Mouse (Mus musculus) CD4-positive naive resting alpha-beta T cell, adult 76 days (primary cell): ENCODE measurements around the gene Pglyrp1. TPM values are rescaled to one million over a fixed set of nuclear protein-coding genes. Genes with fewer than 3 reads are reported as not detected.

ENCODE experiments used
- total RNA-seq: library from RNA; stranded (reverse); gene quantifications from one replicate; pipeline ENCODE4 v1.2.4, GENCODE M21; 2023

Pglyrp1 gene
- 9.5 TPM for total RNA-seq

DNA sequence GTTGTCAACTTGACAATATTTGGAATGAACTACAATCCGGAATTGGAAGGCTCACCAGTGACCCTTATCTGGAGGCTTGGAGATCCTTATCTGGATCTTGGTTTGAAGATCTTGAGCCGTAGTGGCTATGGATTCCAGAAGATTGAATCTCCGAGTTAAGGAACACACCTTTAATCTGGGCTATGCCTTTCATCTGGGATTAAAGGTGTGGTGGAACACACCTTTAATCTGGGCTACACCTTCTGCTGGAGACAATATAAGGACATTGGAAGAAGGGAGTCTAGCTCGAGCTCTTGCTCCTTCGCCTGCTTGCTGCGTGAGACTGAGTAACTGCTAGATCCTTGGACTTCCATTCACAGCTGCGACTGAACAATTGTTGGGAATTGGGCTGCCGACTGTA lies at the start of gene Pglyrp1:
Pglyrp1 (plus strand) TSS at position 301 of the 400 bp plus-strand sequence.

DNA sequence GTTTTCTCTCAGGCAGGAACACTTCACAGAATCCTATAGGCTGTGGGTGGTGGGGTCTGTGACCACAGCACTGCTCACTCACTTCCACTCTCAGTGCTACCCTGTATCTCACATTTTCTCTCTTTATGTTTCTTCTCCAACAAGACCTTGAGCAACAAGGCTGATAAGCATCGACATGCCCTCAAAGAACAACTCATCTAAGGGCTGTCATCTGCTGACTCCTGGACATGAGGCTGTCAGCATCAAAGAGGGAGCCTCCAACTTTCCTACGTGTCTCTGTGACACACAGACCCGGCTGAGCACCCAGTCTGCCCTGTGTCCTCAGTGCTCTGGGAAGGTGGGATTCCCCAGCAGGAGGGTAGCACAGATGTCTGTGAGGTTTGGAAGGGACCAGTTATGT lies 49.6 kb upstream of the Pglyrp1 start, which contains the start of gene Psg17:
Psg17 (minus strand) TSS at position 101 of the 400 bp plus-strand sequence.

DNA sequence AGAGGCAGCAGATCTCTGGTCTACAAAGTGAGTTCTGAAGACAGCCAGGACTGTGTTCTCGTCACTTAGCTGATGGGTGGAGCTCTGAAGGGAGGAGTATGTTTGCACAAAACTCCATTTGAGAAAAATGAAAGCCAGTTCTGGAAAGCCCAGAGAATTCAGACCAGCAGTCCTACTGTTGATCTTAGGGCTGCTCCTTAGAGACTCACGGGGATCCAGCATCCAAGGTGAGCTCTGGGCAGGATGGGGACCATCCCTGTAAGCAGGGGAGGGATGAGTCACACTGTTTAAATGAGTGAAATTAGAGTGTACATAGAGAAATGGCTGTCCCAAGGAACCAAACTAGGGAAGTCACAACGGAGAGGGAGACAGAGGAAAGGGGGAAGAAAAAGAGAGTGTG lies 31.3 kb upstream of the Pglyrp1 start, which contains the start of gene Mill2:
Mill2 (plus strand) TSS at position 102 of the 400 bp plus-strand sequence.

DNA sequence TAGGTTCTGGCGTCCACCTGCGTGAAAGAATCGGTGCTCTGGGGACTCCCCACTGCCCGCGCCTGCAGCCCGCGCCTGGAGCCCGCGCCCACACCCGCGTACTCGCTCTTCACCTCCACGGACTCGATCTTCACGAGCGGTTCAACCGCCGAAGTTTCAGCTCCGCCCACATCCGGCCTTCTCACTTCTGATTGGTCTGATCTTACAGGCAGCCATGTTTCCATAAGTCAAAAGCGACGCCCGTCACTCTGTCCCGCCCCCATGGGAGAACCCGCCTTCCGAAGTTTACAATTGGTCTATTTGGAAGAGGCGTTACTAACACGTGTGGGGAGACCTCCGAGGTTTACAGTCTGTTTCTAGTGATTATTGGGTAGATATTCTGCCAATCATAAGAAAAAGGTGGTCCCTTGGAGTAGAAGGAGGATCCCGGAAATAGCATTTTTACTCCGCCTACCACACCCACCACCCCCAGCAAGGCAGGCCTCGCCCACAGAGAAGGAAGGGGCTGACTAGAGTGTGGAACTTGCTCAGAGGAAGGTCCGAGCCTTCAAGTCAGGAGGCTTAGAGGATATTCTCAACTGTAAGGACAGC lies 39.2 kb downstream of the Pglyrp1 start, which contains the start of gene Ccdc61:
Ccdc61 (minus strand) TSS at position 175 of the 591 bp plus-strand sequence.

DNA sequence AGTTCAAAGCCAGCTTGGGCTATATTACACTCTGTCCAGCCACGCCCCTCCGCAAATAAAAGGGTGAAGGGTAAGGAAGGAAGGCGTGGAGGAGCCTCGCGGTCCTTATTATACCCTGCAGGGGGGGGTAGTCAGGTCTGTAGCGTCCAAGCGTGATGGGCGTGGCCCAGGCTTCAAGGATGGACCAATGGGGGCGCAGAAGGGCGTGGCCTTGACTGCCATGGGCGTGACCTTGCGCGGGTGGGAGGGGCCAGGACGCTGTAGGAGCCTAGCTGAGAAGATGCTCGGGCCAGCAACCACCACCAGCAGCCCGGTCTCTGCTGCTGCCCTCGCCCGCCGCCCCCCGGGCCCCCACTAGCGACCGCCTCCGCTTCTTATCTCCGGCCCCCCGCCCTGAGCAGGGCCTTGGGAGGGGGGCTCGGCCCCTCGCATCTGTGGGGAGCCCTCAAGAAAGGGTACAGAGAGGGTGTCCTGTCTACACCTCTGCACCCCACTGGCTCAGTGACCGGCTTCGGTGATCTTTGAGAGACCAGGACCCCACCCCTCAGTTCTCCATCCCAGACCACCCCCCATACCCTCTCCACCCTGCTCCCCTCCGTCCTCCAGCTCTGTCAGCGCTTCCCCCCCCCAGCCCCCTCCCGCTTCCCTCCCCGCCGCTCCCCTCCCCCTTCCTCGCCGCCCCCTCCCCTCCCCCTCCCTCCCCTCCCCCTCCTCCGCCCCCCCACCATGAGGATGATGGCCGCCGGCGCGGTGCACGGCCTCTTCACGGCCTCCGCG lies 54.2 kb downstream of the Pglyrp1 start, which contains the start of gene Nova2:
Nova2 (plus strand) TSS at position 727 of the 777 bp plus-strand sequence.

Other genes starting within 250 kb of the Pglyrp1 start
- not detected for gene Psg21, start 214.6 kb upstream of the Pglyrp1 start, total RNA-seq
- gene Psg20, start 185.1 kb upstream of the Pglyrp1 start, total RNA-seq = not detected
- gene Psg22, start 153.2 kb upstream of the Pglyrp1 start, total RNA-seq = not detected
- gene Psg19, start 72.8 kb upstream of the Pglyrp1 start, total RNA-seq = not detected
- not detected for gene Psg17, start 49.7 kb upstream of the Pglyrp1 start, total RNA-seq
- not detected for gene Mill2, start 31.4 kb upstream of the Pglyrp1 start, total RNA-seq
- 17.1 TPM for gene Ccdc61, start 39.1 kb downstream of the Pglyrp1 start, total RNA-seq
- gene Nova2, start 54.6 kb downstream of the Pglyrp1 start, total RNA-seq = not detected
- not detected for gene Nanos2, start 116.1 kb downstream of the Pglyrp1 start, total RNA-seq
- 0.67 TPM for gene Mypop, start 119.9 kb downstream of the Pglyrp1 start, total RNA-seq
- gene Irf2bp1, start 132.7 kb downstream of the Pglyrp1 start, total RNA-seq = 25.1 TPM
- gene Foxa3, start 152.2 kb downstream of the Pglyrp1 start, total RNA-seq = not detected
- gene Sympk, start 153.0 kb downstream of the Pglyrp1 start, total RNA-seq = 90.4 TPM
- not detected for gene Rsph6a, start 183.4 kb downstream of the Pglyrp1 start, total RNA-seq
- gene Dmwd, start 204.9 kb downstream of the Pglyrp1 start, total RNA-seq = 1.1 TPM
- gene Dmpk, start 212.5 kb downstream of the Pglyrp1 start, total RNA-seq = 3.8 TPM
- not detected for gene Six5, start 223.3 kb downstream of the Pglyrp1 start, total RNA-seq
- gene Gm4969, start 247.0 kb downstream of the Pglyrp1 start, total RNA-seq = not detected
- gene Fbxo46, start 248.5 kb downstream of the Pglyrp1 start, total RNA-seq = 15.4 TPM